Mouse (Mus musculus) activated CD4-positive, CD25-positive, alpha-beta regulatory T cell, adult 9 weeks (primary cell): ENCODE results near the gene Atf1. TPM values are rescaled to one million over a fixed set of nuclear protein-coding genes. Genes with fewer than 3 reads are reported as not detected.

ENCODE experiments used
- polyA plus RNA-seq: library from polyadenylated mRNA; unstranded; fragments of 100-300 nt; shearing (Covaris generic); gene quantifications from one replicate; pipeline ENCODE4 v1.2.1, GENCODE M21; 2017

Atf1 gene
- polyA plus RNA-seq = 30.8 TPM

DNA sequence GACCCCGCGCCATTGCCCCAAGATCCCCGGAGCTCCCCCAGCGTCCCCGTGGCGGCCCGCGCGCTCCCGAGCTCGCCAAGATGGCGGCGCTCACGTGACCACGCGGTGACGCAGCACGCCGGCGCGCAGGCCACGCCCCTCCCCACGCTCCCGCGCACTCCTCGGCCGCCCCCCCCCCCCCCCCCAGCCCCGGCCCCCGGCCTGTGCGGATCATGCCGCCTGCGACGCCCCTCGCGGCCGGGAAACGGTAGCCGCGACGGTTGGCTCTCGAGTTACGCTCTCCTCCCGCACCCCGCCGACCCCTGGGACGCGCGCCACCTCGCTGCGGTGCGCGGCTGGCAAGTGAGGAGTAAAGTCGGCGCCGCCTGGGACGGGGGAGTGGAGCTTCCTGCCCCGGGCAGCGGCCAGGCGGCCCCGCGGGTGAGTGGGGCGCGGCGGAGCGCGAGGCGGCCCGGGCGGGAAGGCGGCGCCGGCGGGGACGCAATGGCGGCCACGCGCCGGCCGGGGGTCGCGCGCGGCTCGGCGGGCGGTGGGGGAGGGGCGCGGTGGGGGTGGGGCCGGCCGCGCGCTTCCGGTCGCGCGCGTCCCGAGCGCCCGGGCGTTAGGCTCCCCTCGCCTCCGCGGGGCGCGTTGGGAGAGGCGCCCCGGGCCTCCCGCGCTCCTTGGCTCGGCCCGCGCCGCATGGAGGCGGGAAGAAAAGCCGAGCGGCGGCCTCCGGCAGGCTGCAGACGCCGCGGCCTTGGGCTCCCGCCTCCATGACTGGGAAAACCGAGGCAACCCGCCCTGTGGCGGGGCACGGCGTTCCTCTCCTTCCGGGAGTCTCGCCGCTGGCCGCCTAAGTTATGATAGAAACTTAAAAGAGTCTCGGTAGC lies at the start of gene Atf1:
Gene Atf1, plus strand, starts transcription at position 157 of the 872 bp plus-strand sequence.

GRCm38 (mm10) chr15:100280626-100281025 lies 53.0 kb downstream of the Atf1 start, which contains the start of gene Tmprss12:
TSS of gene Tmprss12 (plus strand) at chr15:100280837.

DNA sequence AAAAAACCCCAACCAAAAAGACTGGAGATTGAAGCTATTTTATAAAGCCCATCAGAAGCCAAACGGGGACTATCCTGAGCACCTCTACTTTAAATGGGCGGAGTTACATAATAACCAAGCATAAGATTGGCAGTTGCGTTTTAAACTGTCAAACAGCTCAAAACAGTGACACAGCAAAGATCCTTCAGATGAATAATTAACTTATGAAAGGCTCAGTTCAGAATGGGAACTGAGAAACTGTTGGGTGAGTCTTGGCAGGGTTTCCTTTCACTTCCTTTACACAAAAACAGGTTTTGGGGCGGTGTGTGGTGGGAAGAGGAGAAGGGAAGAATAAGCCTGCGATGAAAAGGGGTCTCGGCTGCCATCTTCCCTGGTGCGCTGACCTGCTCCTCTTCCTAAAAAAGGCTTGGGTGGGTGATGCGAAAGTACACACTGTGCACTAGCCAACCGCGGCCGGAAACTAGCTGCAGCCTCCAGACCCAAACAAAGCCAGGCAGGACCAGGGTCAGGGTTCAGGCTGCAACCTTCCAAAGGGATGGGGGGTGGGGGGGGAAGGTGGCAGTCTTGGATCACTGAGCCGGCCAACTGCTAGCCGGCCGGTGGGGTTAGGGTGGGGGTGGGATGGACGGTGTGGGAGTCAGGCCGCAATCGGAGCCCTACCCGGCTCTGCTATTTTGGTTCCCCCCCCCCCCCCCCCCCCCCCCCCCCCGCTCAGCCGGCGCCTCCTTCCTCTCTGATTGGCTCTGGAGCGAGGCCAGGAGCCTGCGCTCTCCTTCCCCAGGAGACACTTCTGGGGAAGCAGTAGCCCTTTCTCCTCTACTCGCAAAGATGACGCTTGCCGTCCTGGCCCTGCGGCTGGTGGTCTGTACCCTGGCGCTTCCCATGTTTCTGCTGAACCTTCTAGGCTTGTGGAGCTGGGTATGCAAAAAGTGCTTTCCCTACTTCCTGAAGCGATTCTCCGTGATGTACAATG lies 76.7 kb downstream of the Atf1 start, which contains the start of gene Mettl7a1:
Gene Mettl7a1, plus strand, starts transcription at position 122 of the 973 bp plus-strand sequence.

Other genes starting within 250 kb of the Atf1 start
- 12.2 TPM for gene Dip2b, start 189.2 kb upstream of the Atf1 start, polyA plus RNA-seq
- not detected for gene Tmprss12, start 53.0 kb downstream of the Atf1 start, polyA plus RNA-seq
- 10.3 TPM for gene Mettl7a1, start 76.3 kb downstream of the Atf1 start, polyA plus RNA-seq
- not detected for gene Mettl7a3, start 107.1 kb downstream of the Atf1 start, polyA plus RNA-seq
- gene Methig1, start 125.3 kb downstream of the Atf1 start, polyA plus RNA-seq = not detected
- gene Mettl7a2, start 125.4 kb downstream of the Atf1 start, polyA plus RNA-seq = not detected
- not detected for gene Higd1c, start 136.7 kb downstream of the Atf1 start, polyA plus RNA-seq
- not detected for gene Gm5475, start 194.3 kb downstream of the Atf1 start, polyA plus RNA-seq
- 37.1 TPM for gene Slc11a2, start 197.3 kb downstream of the Atf1 start, polyA plus RNA-seq
- 40.3 TPM for gene Letmd1, start 241.2 kb downstream of the Atf1 start, polyA plus RNA-seq